Mouse (Mus musculus) C2C12 (cell line): ENCODE data around the gene Iqsec1.

Experiments used
- CEBPB ChIP-seq: IDR thresholded peaks from one replicate; pipeline ENCODE4 v1.6.1; 2011; ENCODE audit warnings: low read depth, mild to moderate bottlenecking, control low read depth, moderate library complexity
- CTCF ChIP-seq: IDR thresholded peaks from one replicate; pipeline ENCODE4 v1.5.1; 2011; ENCODE audit not compliant: control insufficient read depth, insufficient read depth, insufficient read length
- MYOD1 ChIP-seq: IDR thresholded peaks from one replicate; pipeline ENCODE4 v1.6.1; 2011; ENCODE audit warnings: low read depth; ENCODE audit not compliant: control insufficient read depth, insufficient read length
- USF1 ChIP-seq: IDR thresholded peaks from one replicate; pipeline ENCODE4 v1.6.1; 2011; ENCODE audit warnings: low read depth, mild to moderate bottlenecking, control low read depth, moderate library complexity

DNA sequence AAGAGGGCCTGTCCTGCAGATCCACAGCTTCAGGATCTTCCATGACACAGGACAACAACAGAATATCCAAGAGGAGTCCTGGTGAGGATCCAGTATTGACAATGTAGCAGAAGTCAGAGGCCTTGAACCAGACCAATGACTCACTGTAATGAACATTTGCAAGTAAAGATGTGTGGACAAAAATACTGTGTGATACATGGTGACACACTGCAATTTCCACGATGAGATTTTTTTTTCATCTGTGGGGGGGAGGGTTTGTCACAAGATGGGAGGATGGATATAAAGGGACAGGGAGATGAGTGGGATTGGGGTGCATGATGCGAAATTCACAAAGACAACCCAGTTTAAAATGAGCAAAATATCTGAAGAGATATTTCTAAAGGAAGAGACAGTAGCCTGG, 7.7 kb upstream of the Iqsec1 start:
- no peak for TF ChIP-seq USF1
- TF ChIP-seq CTCF: no peak
- TF ChIP-seq MYOD1: no peak
- TF ChIP-seq CEBPB: no peak
